Mouse (Mus musculus) heart, embryonic 13.5 days (tissue): Measurements from ENCODE around the gene Mdm4. TPM values are rescaled to one million over a fixed set of nuclear protein-coding genes. Genes with fewer than 3 reads are reported as not detected.
"Not testable (repeated sequence)": the region's sequence is repeated elsewhere in the genome, so short reads cannot be mapped to it uniquely, and the experiment has no call there.

Source experiments
- ATAC-seq: fragments of 200-750 bp; cut with Nextera tagmentation; 2 replicates; pipeline ENCODE4 v1.8.0; 2017; ENCODE audit warnings: moderate TSS enrichment; ENCODE audit not compliant: insufficient number of reproducible peaks, low FRiP score, low TSS enrichment; ENCODE audit errors: extremely low read depth
- H3K27ac ChIP-seq: fragments of 300-500 bp; sonication (generic); replicated peaks from 2 replicates; pipeline ENCODE4 v1.5.1; 2015; ENCODE audit warnings: moderate library complexity, mild to moderate bottlenecking, inconsistent platforms
- H3K27me3 ChIP-seq: fragments of 300-500 bp; sonication (generic); replicated peaks from 2 replicates; pipeline ENCODE4 v1.6.1; 2015; ENCODE audit warnings: mild to moderate bottlenecking, inconsistent platforms
- H3K36me3 ChIP-seq: fragments of 300-500 bp; sonication (generic); 2 replicates; pipeline ENCODE4 v1.6.1; 2015; ENCODE audit warnings: mild to moderate bottlenecking, inconsistent platforms
- H3K4me1 ChIP-seq: fragments of 300-500 bp; sonication (generic); 2 replicates; pipeline ENCODE4 v1.6.1; 2015; ENCODE audit warnings: inconsistent platforms
- H3K4me2 ChIP-seq: fragments of 300-500 bp; sonication (generic); 2 replicates; pipeline ENCODE4 v1.6.1; 2015; ENCODE audit warnings: inconsistent platforms, mild to moderate bottlenecking, moderate library complexity
- H3K4me3 ChIP-seq: fragments of 300-500 bp; sonication (generic); 2 replicates; pipeline ENCODE4 v1.5.1; 2015; ENCODE audit warnings: moderate library complexity, mild to moderate bottlenecking, inconsistent platforms
- H3K9ac ChIP-seq: fragments of 300-500 bp; sonication (generic); 2 replicates; pipeline ENCODE4 v1.6.1; 2015; ENCODE audit warnings: inconsistent platforms, mild to moderate bottlenecking, moderate library complexity
- H3K9me3 ChIP-seq: fragments of 300-500 bp; sonication (generic); 2 replicates; pipeline ENCODE4 v1.6.1; 2016; ENCODE audit warnings: inconsistent platforms
- WGBS: fragments of 180-500 bp; shearing (Covaris S2); methylation state at CpG from one replicate; pipeline ENCODE4 v1.1.7; 2015; ENCODE audit warnings: mixed read lengths; 5-methylcytosine and 5-hydroxymethylcytosine counted together
- polyA plus RNA-seq: library from polyadenylated mRNA; unstranded; fragments of >200 nt; fragmentation: Nextera tagmentation; extraction: Ambion mirVana; gene quantifications from 2 replicates; pipeline ENCODE4 v1.2.1, GENCODE M21; 2015

Gene Mdm4
- polyA plus RNA-seq, 1 experiment from 2014 or later, result 19.2 TPM

DNA sequence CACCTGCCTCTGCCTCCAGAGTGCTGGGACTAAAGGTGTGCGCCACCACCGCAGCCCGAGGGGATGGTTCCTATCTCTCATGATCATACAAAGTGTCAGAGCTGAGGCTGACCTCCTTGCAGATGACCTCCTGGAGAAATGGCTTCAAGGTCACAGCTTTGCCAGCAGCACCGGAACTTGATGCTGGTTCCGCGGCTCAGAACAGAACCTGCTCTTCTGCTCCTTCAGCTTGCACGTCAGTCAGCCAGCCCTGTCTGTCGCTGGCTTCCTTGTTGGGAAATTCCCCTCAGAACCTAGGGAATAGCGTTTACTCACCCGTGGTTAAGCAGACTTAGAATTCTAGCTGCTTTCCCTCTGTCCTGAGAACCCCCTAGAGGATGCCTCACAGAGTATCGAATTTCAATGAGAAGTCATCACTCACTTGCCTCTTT, 19.7 kb upstream of the Mdm4 start:
- ATAC-seq, result no peak
- Histone ChIP-seq H3K4me3 (no peak overlapping the region), H3K9ac (peak overlapping the region; percentile 57), H3K4me2 (peak overlapping the region; percentile 26), H3K9me3 (no peaks in the 10 kb centered on the region), H3K27ac (0 out of 2 replicates have a peak overlapping the region, but pooled peaks have one; percentile 34), H3K4me1 (peaks cover 70% of the 10 kb centered on the region), H3K36me3 (no peaks in the 10 kb centered on the region), H3K27me3 (no peaks in the 10 kb centered on the region)
- WGBS, result 15% methylated on average over 11 of the region's 11 CpGs

DNA sequence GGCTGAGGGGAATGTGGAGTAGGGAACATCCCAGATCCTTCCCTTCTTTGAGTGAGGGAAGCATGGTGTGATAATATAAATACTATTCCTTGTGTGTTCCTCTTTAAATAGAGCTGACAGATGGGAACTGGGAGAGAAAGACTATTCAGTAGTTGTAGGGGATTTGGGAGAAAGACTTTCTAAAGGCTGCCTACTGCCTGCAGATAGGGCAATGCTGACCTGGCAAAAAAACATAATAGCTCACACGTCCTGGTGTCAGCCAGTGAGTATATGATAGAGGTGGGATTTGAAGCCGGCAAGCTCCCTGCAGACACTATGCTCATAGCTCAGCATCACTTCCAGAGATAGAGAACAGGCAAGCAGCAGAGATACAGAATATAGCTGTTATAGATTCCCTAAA, 18.3 kb upstream of the Mdm4 start:
- no peak for ATAC-seq
- no peaks in the 10 kb centered on the region for H3K9me3 ChIP-seq
- H3K4me2 ChIP-seq, result peak overlapping the region; percentile 74
- H3K27ac ChIP-seq, result no peak overlapping the region
- 0 out of 2 replicates have a peak overlapping the region, but pooled peaks have one; percentile 73 for H3K4me3 ChIP-seq
- WGBS, result 29% methylated on average over 2 of the region's 2 CpGs
- no peaks in the 10 kb centered on the region for H3K27me3 ChIP-seq
- peaks cover 66% of the 10 kb centered on the region for H3K4me1 ChIP-seq
- peak overlapping the region; percentile 57 for H3K9ac ChIP-seq
- no peaks in the 10 kb centered on the region for H3K36me3 ChIP-seq

DNA sequence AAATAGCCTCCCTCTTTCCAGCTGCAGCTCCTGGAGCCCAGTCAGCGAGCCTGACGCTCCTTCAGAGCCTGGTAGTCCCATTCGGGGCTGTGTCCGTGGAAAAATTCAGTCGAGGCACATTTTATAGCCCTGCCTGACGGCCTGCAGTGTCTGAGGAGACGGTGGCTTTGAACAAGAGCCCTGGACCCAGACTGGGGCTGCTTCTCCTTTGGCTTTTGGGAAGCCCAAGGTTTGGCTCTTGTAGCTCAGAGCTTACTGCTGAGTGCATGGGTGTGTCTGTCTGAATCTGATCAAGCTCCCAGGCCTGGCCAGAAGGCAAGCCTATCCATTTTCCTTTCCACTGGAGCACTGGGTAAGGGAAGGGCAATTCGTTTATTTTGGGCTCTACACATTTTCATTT, 17.2 kb upstream of the Mdm4 start:
- ATAC-seq, result no peak
- 50% methylated on average over 8 of the region's 8 CpGs for WGBS
- Histone ChIP-seq H3K27me3 (no peaks in the 10 kb centered on the region), H3K27ac (peak overlapping the region; percentile 87), H3K9ac (peak overlapping the region; percentile 86), H3K4me2 (peak overlapping the region; percentile 74), H3K4me1 (peaks cover 58% of the 10 kb centered on the region), H3K9me3 (no peaks in the 10 kb centered on the region), H3K36me3 (no peaks in the 10 kb centered on the region), H3K4me3 (peak overlapping the region; percentile 73)

DNA sequence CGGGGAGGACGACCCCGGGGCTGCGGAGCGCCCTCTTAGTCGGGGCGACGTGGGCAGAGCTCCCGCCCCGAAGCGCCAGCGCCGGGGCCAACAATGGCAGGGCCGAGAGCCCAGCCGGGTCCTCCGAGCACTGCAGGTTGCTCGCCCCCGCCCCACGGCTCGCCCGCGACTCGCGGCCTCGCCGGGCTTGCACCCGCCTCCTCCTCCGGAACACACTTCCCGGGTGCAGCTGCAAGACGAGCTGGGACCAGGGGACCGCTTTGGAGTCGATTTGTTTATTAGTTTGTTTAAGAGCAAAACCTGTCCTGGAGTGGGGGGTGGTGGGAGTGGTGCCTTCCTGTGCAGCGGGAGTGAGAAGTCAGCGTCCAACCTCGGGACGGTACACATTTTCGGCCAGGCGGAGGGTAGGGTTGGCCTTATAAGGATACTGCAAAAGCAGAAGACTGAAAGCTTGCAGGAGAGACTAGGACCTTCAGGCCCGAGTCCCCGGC, 16.1 kb upstream of the Mdm4 start:
- H3K9me3 ChIP-seq, result no peaks in the 10 kb centered on the region
- H3K27ac ChIP-seq, result peak overlapping the region; percentile 87
- under 1% methylated on average over 38 of the region's 40 CpGs for WGBS
- no peaks in the 10 kb centered on the region for H3K27me3 ChIP-seq
- H3K36me3 ChIP-seq, result no peaks in the 10 kb centered on the region
- H3K9ac ChIP-seq, result peak overlapping the region; percentile 86
- H3K4me1 ChIP-seq, result peaks cover 51% of the 10 kb centered on the region
- peak; percentile 35; the same call in 1 of the 2 replicates for ATAC-seq
- peak overlapping the region; percentile 74 for H3K4me2 ChIP-seq
- H3K4me3 ChIP-seq, result peak overlapping the region; percentile 73

DNA sequence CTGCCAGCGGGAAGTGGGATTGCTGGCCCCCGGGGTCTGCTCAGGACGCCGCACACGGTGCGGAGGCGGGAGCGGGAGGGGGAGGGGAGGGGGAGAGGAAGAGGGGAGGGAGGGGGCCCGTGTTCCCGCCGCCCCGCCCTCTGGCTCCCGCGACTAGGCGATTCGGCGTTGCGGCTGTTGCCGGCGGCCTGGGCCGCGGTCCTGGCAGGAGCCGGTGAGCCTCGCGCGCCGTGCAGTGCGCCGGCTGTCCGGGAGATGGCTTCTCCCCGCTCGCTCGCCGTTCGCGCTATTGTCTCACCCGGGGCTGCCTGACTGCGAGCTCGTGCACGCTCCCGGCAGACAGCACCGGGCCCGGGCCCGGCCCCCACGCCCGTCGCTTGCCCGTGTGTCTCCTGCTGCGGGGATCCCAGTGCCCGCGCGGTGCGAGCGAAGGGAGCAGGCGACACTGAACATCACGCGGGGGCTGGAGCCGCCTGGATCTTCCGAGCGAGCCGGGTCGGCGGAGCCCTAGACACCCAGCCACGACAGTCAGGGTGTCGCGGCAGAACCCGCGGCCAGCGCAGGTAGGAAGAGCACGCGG, 15.6 kb upstream of the Mdm4 start:
- ATAC-seq, result peak; percentile 70; the same call in 1 of the 2 replicates
- WGBS, result under 1% methylated on average over 58 of the region's 71 CpGs
- H3K27me3 ChIP-seq, result no peaks in the 10 kb centered on the region
- no peaks in the 10 kb centered on the region for H3K36me3 ChIP-seq
- H3K27ac ChIP-seq, result peak overlapping the region; percentile 87
- H3K4me1 ChIP-seq, result peaks cover 51% of the 10 kb centered on the region
- H3K4me3 ChIP-seq, result peak overlapping the region; percentile 73
- H3K9ac ChIP-seq, result peak overlapping the region; percentile 86
- H3K4me2 ChIP-seq, result peak overlapping the region; percentile 74
- no peaks in the 10 kb centered on the region for H3K9me3 ChIP-seq

- Histone ChIP-seq H3K4me1 (peaks cover 44% of the 10 kb centered on the region), H3K9me3 (no peaks in the 10 kb centered on the region), H3K27ac (peak within 1 kb of the TSS; percentile 87), H3K36me3 (no peaks in the 10 kb centered on the region), H3K9ac (peak within 1 kb of the TSS; percentile 86), H3K4me3 (peak within 1 kb of the TSS; percentile 73), H3K4me2 (peak within 1 kb of the TSS; percentile 74), H3K27me3 (no peaks in the 10 kb centered on the region)
- 5% methylated on average over 15 of the region's 15 CpGs for WGBS
- no peak for ATAC-seq
These were observed 14.9 kb upstream of the Mdm4 start, which contains the start of gene Pik3c2b for GRCm38 (mm10) chr1:133045011-133045860. Pik3c2b (plus strand) TSS chr1:133045667.

GRCm38 (mm10) chr1:133039505-133039949, 9.2 kb upstream of the Mdm4 start:
- ATAC-seq, result no peak
- H3K4me2 ChIP-seq, result no peak overlapping the region
- no peak overlapping the region for H3K4me3 ChIP-seq
- H3K27ac ChIP-seq, result no peak overlapping the region
- no peaks in the 10 kb centered on the region for H3K4me1 ChIP-seq
- H3K36me3 ChIP-seq, result no peaks in the 10 kb centered on the region
- WGBS, result 16% methylated on average over 4 of the region's 4 CpGs
- H3K27me3 ChIP-seq, result no peaks in the 10 kb centered on the region
- no peak overlapping the region for H3K9ac ChIP-seq
- no peaks in the 10 kb centered on the region for H3K9me3 ChIP-seq

- not testable (repeated sequence) for H3K9me3 ChIP-seq, H3K27ac ChIP-seq, H3K27me3 ChIP-seq, H3K9ac ChIP-seq, H3K4me1 ChIP-seq, ATAC-seq, H3K36me3 ChIP-seq, H3K4me3 ChIP-seq
- WGBS, result 68% methylated on average over 7 of the region's 7 CpGs
- H3K4me2 ChIP-seq, result peak overlapping the region; percentile 74; the same call in 1 of the 2 replicates
These were observed 4.3 kb upstream of the Mdm4 start for GRCm38 (mm10) chr1:133034682-133035081.

DNA sequence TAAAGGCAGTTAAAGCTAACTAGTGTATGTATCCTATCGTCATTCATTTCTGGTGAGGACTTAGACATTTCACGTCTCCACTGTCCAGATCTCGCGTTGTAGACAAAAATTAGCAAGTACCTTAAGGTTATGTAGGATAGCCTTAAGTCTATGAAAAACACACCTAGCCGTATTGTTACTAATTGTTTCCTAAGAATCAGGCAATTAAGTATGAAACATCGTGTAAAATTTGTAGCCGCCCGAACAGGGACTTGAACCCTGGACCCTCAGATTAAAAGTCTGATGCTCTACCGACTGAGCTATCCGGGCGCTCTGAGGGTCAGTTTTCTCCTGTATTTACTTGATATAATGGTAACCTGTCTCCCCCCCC, 3.7 kb upstream of the Mdm4 start:
- 3% methylated on average over 11 of the region's 11 CpGs for WGBS
- peak overlapping the region; percentile 74 for H3K4me2 ChIP-seq
- peak overlapping the region; percentile 65 for H3K9ac ChIP-seq
- H3K4me1 ChIP-seq, result peaks cover 7% of the 10 kb centered on the region
- H3K4me3 ChIP-seq, result peak overlapping the region; percentile 66
- no peaks in the 10 kb centered on the region for H3K36me3 ChIP-seq
- H3K9me3 ChIP-seq, result no peaks in the 10 kb centered on the region
- H3K27ac ChIP-seq, result peak overlapping the region; percentile 45; the same call in 1 of the 2 replicates
- ATAC-seq, result no peak
- no peaks in the 10 kb centered on the region for H3K27me3 ChIP-seq

- Histone ChIP-seq H3K36me3 (no peaks in the 10 kb centered on the region), H3K4me3 (peak overlapping the region; percentile 66), H3K27ac (peak overlapping the region; percentile 77), H3K9me3 (no peaks in the 10 kb centered on the region), H3K4me1 (peaks cover 7% of the 10 kb centered on the region), H3K4me2 (peak overlapping the region; percentile 74), H3K9ac (peak overlapping the region; percentile 80), H3K27me3 (no peaks in the 10 kb centered on the region)
- ATAC-seq, result peak; percentile 64; the same call in 1 of the 2 replicates
- WGBS, result 2% methylated on average over 28 of the region's 28 CpGs
These were observed 3.1 kb upstream of the Mdm4 start for GRCm38 (mm10) chr1:133033316-133034090.

GRCm38 (mm10) chr1:133032981-133033315, 2.6 kb upstream of the Mdm4 start:
- peak overlapping the region; percentile 80 for H3K9ac ChIP-seq
- peak overlapping the region; percentile 74 for H3K4me2 ChIP-seq
- H3K4me3 ChIP-seq, result peak overlapping the region; percentile 66
- H3K9me3 ChIP-seq, result no peaks in the 10 kb centered on the region
- H3K27me3 ChIP-seq, result no peaks in the 10 kb centered on the region
- H3K36me3 ChIP-seq, result no peaks in the 10 kb centered on the region
- peak overlapping the region; percentile 77 for H3K27ac ChIP-seq
- H3K4me1 ChIP-seq, result peaks cover 7% of the 10 kb centered on the region
- WGBS, result 16% methylated on average over 5 of the region's 5 CpGs
- ATAC-seq, result no peak
